Mouse (Mus musculus) frontal cortex, postnatal 14 days (tissue): ENCODE results near the gene Enah.

Experiments
- DNase-seq, 2 experiments: peaks; one replicate each; pipeline ENCODE4 v3.0.0; 2022; ENCODE audit warnings: low spot score in 2 of 2

Enah gene

GRCm38 (mm10) chr1:182019926-182020801 lies at the start of gene Enah:
TSS of gene Enah (minus strand) at chr1:182019990.
- peak; percentile 61 to 64 for DNase-seq

GRCm38 (mm10) chr1:182068136-182068535 lies 48.3 kb upstream of the Enah start:
- no peak for DNase-seq

GRCm38 (mm10) chr1:182066527-182067465 lies 47.0 kb upstream of the Enah start:
- DNase-seq = no peak

DNA sequence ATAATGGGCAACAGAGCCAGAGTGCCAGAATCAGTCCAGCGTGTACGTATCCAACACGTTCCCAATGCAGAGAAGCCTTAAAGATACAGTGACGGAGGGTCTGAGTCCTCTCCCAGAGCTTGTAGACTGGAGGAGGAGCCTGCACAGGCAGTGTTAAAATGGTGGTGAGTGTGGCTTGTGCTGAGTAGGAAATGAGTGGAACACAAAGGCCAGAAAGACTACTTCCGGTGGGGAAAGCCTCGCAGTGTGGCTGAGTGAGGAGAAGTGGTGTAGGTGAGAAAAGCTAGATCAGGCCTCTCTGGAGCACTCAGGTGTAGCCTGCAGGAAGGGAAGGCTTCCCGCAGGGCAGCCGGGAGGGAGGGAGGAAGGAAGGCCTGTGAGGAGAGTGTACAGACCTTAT lies 43.9 kb upstream of the Enah start:
- DNase-seq = no peak

DNA sequence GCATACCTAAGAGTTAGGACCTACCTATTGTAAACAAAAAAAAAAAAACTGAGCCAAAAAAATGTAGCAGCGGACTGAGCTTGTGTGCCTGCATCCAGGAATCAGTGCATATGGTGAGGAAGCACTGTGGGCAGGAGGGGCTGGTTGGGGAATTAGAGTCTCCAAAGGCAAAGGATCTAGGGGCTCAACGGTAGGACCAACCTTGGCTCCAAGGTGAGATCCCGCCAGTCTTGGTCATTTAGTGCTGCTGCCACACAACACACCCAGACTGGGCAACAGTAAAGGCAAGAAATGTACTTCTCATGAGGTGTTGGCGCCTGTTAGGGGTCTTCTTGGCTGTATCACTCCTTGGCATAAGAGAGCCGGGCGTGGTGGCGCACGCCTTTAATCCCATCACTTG lies 43.0 kb upstream of the Enah start:
- DNase-seq = no peak

GRCm38 (mm10) chr1:182061203-182061602 lies 41.4 kb upstream of the Enah start:
- DNase-seq = no peak

GRCm38 (mm10) chr1:182059806-182060205 lies 40.0 kb upstream of the Enah start:
- DNase-seq = no peak

DNA sequence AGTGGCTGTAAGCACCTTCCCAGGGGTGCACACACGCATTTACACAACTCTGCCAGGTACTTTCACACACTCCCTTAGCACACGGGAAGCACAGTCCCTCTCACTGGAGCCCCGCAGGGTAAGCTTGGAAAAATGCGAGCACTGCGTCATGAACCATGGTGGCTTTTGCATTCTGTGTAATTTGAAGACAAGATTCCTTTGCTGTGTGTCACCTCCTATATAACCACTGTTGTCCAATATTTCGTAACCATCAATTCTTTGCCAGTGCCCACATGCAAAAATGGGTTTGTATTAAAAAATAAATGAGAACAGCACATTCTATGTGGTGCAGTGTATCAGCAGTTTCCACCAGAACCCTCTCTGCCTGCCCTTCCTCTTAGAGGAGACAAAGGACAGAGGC lies 38.2 kb upstream of the Enah start:
- DNase-seq = no peak

- no peak for DNase-seq
These were observed 35.3 kb upstream of the Enah start for GRCm38 (mm10) chr1:182055122-182055521.

- no peak for DNase-seq
These were observed 34.9 kb upstream of the Enah start for GRCm38 (mm10) chr1:182054651-182055050.

DNA sequence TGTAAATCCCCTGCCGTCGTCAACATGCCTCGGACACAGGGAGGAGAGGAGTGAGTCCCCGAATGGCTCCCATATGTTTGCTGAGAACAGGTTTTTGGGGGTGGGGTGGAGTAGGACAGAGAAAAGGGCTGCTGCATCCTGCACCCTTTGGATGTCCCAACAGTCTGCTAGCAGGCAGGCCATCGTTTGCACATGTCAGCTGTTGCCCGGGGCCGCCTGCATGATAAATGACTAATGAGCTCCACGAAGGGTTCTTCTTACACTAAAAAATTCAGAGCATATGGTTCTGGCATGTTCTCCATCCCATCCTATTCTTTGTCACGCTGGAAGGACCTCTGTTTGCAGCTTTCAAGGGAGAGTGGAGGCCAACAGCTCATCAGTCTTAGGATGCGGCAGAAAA lies 33.2 kb upstream of the Enah start:
- no peak for DNase-seq

DNA sequence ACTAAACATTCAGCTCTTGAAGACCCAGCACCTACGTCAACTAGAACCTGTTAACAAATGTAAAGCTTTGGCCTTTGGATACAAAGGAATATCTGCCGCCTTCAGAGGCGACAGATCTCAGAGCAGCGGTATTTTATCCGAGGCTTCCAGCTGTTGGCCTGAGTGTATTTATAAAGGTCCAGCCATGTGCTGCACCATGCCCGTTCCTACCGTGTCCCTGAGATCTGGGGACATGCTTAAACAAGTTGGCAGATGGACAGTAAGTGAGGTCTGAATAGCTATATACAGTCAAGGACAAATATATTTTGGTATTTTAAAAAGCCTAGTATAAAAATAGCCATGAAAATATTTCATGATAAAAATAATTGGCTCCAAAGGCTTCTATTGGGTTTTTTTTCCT lies 32.6 kb upstream of the Enah start:
- DNase-seq = no peak

- DNase-seq = no peak
These were observed 30.0 kb upstream of the Enah start for GRCm38 (mm10) chr1:182049813-182050212.

DNA sequence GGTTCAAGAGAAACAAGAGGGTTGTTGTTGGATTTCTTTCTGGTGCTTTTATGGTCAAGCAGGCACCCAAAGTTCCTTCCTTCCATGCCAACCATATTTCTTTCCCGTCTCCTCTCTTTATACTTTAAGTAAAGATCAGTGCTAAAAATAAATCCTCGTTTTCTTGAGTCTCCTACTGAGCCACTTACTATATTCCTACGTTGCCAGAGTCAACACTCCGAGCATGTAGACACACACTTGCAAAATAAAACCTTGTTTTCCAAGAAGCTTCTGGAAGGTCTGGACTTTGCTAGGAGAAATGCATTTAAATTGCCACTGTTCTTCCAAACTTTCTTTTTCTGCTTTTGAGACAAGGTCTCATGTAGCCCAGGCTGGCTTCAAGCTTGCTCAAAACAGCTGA lies 28.3 kb upstream of the Enah start:
- no peak for DNase-seq

GRCm38 (mm10) chr1:182047016-182047690 lies 27.4 kb upstream of the Enah start:
- no peak for DNase-seq

DNA sequence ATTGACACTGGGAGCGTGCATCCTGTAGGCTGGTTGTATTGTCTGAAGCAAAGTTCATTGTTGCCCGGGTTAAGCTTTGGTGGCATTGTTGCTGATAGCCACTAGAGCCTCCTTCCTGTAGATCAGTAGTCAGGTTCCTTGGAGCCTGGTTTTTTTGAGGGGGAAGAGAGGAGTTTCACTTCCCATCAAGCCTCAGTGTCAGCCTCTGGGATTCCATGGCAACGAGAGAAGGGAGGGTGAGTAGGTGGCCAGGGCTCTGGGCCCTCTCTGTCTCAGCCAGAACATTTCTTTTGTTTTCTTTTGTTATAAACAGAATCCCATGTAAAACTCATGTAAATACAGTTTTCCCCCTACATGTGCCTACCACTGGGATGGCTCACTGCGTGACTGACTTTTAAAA lies 25.4 kb upstream of the Enah start:
- DNase-seq = no peak

GRCm38 (mm10) chr1:182040538-182040937 lies 20.7 kb upstream of the Enah start:
- no peak for DNase-seq

DNA sequence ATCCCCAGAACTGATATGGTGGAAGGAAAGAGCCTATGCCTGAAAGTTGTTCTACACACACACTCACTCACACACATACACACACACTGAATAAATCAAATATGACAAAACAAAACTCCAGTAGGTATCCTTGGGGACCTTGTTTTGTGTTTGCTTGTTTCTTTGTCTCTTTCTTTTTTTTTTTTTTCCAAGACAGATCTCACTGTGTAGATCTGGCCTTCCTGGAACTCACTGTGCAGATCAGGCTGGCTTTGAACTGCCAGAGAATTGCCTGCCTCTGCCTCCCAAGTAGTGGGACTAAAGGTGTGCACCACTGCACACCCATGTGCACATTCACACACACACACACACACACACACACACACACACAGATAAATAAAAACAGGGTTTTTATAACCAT lies 12.0 kb upstream of the Enah start:
- DNase-seq = no peak

DNA sequence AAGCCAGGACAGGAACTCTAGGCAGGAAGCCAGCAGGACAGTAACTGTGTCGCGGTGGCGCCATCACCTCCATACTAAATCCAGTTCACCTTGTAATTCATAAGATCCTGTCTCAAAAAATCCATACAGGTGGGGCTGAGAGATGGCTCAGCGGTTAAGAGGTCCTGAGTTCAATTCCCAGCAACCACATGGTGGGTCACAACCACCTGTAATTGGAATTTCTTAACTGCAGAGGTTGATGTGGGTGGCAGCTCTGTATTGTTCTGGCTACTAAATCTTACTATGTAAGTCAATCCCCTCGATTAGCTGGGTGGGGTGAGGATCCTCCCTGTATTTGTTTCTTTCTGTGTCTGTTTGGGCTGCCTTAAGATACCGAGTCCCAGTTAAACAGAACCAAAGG lies 11.3 kb upstream of the Enah start:
- no peak for DNase-seq

GRCm38 (mm10) chr1:182029989-182030649 lies 10.3 kb upstream of the Enah start:
- no peak for DNase-seq
